Mouse (Mus musculus): ENCODE measurements at regions not wholly inside any gene's neighbourhood (a gene's known extent, or its start where the extent isn't known, plus 50 kb on each side); places are given as distances from the start of the nearest gene placed in this dataset.

DNA sequence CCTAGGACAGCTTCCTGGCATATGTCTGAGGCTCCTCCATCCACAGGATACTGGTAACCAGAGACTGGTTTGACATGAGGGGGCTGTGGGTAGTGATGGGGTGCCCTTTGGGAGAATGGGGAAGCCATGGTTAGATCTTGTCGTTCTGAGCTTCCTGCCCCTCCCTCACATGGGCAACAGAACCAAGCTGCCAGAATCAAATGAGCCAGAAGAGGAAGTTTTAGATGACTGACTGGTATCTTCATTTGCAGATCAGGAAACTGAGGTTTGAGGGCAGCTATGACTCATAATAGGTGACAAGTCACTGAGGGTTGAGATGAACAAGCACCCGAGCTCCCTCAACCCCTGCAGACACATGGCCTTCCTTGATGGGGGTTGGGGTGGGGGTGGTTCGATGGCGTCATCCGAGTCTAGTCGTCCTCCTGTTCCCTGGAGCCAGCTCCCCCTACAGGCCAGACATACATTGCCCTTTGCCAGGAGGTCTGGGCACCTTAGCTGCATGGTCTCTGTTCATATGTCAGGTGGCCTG is 204.7 kb downstream of the Uaca start:
- TF ChIP-seq CTCF (IDR thresholded peaks at IDR 0.05; ENCODE audit: low read depth, low read length) = no peak
- TF ChIP-seq GATA1 (IDR thresholded peaks at IDR 0.05; ENCODE audit: borderline replicate concordance, low read length) = no peak
- no peak for TF ChIP-seq POLR2AphosphoS5 (IDR thresholded peaks at IDR 0.05; ENCODE audit: insufficient replicate concordance, low read depth, low read length)
- no peak for TF ChIP-seq TAL1 (conservative IDR thresholded peaks at IDR 0.05; ENCODE audit: low read depth, low read length)
- TF ChIP-seq GATA2 (IDR thresholded peaks at IDR 0.05; ENCODE audit: borderline replicate concordance, low read depth, low read length) = no peak
